Mouse (Mus musculus): ENCODE measurements around the gene Tead1.
A peak's percentile ranks its signal among the peaks of the same experiment; 100 is the strongest.

The Tead1 gene

DNA sequence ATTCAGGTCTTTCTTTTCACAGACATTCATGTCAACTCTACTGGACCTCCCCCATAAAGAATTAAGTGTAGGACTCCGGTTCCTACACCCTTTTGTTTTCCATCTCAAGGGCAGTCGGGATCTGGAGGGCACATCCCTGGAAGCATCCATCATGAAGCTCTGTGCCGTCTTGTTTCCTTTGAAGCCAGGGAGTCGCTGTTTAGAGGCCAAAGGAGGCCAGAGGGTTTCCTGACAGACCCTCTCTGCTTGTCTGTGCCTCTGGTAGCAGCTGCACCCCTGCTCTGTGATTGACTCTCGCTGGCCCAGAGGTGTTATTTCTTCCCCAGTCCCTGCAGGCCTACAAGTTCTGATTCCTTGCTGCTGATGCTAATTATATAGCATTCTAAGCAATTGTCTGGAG lies 259.8 kb downstream of the Tead1 start:
- DNase-seq: no peak

DNA sequence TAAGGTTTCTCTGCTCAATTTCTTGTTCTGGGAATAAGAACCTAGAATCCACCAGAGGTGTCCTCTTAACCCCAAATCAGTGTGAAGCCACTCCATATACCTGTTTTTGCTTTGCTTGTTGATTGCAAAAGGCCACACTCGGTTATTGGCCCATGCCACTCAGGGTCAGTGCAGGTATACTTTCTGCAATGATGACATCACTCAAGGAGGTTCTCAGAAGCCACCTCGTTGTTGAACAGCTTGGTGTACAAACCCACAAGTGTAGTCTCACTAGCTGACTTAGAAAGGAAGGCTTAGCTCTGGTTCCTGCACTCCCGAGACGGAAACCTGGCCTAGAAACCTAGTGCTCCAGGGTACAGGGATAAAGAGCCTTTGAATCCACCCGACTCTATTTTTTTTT lies 263.4 kb downstream of the Tead1 start:
- DNase-seq: no peak

DNA sequence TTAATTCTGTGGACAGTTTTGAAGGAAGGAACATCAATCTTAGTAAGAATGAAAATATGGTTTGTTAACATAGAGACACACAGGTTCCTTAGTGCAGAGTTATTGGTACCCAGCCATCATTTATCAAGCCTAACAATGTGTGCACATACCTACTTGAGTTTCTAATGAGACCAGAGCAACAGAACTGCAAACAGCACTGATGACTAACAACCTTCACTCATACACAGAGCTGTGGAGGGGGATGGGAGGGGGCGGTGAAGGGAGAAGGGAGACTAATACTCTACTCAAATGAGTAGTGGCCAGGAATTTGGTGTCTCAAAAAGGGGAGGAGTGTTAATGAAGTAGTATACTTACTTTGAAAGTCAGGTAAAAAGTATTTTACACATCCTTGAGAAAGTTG lies 263.9 kb downstream of the Tead1 start:
- DNase-seq: no peak

DNA sequence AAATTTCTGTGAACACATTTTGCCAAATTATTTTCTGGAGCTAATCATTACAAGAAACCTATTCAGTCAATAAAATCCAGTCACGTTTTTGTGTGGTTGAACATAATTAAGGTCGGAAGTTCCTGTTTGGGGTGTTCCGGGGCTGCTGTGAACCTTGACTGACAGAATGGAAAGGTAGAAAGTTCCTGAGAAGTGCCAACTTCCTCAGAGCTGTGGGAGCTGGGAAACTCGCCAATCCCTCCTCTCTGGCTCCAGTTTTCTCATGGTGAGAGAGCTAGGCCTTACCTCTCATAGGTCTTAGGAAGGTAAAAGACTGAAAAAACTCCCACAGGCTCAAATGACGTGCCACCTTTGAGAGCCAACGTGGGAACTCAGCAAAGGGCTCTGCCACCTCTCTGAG lies 267.6 kb downstream of the Tead1 start:
- peak; percentile 16 to 43 for DNase-seq

DNA sequence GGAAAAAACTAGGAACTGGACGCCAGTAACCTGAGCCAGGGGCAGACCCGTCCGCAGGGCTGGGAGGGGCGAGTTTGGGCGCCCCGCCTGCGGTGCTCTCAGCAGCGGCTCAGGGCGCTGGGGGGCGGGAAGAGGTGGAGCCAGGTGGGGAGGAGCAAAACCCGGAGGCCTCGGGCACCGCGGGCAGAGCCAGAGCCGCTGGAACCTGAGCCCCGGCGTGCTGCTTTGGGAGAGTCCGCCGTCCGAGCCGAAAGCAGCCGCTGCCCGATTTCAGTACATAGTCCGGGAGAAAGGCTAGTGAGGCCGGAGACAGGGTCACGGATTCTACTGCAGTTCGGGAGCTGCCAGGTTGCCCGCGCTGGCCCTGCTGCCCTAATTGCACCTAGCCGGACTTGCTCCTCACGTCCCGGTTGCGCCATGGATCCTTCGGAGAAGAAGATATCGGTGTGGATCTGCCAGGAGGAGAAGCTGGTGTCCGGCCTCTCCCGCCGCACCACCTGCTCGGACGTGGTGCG lies 274.7 kb downstream of the Tead1 start, which contains the start of gene Rassf10:
TSS of gene Rassf10 (plus strand) at position 186 of the 515 bp plus-strand sequence.
- peak; percentile 44 to 57 for DNase-seq

DNA sequence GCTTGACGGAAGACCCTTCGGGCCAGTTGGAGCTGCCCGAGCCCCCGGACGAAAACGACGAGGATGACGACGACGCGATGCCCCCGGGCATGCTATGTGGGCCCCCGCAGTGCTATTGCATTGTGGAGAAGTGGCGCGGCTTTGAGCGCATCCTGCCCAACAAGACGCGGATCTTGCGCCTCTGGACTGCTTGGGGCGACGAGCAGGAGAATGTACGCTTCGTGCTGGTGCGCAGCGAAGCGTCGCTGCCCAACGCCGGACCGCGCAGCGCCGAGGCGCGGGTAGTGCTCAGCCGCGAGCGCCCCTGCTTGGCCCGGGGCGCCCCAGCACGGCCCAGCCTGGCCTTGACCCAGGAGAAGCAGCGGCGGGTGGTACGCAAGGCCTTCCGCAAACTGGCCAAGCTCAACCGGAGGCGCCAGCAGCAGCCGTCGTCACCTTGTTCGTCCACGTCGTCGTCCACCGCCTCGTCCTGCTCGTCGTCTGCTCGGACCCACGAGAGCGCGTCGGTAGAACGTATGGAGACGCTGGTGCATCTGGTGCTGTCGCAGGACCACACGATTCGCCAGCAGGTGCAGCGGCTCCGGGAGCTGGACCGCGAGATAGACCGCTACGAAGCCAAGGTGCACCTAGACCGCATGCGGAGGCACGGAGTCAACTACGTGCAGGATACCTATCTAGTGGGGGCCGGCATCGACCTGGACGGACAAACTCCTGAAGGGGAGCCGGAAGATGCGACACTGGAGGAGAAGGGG lies 275.4 kb downstream of the Tead1 start:
- peak; percentile 38 to 41 for DNase-seq

DNA sequence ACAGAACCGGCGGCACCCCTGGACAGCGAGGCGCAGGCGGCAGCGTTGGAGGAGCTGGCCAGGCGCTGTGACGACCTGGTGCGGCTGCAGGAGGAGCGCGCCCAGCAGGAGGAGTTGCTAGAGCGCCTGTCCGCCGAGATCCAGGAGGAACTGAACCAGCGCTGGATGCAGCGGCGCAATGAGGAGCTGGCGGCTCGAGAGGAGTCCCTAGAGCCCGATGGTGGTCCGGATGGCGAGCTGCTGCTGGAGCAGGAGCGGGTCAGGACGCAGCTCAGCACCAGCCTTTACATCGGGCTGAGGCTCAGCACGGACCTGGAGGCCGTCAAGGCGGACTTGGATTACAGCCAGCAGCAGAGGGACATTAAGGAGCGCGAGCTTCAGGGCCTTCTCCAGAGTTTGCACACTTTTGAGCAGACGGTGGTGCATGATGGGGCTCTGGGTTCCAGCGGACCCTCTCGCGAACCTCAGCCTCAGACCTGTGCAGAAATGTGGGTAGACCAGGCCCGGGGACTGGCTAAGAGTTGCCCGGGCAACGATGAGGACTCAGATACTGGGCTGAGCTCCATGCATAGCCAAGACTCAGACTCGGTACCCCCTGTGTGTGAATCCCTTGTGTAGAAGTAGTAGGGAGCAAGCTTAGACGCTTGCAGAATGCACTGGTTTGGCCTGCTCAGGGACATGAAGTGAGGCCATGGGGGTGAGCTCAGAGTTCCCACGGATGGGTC lies 276.1 kb downstream of the Tead1 start:
- DNase-seq: peak in 1 of 2 experiments; percentile 47

DNA sequence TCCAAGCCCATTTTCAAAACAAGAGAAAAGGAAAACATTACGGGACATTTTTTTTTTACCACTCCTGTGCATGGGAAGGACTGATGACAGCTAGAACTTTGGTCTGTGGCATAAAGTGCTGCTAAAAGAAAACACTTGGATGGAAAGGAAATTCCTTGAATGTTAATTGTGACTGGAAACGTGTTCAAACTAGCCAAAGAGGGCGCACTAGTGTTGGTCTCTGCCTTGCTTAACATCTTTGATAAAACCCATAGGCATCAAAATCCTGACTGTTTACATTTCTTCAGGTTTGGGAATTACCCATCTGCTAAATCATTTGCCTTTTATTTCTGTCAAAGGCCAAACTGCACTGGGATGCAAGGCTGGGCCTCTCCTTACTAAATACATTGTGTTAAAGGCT lies 276.8 kb downstream of the Tead1 start:
- no peak for DNase-seq

Data from cerebellum, postnatal 25 days (tissue).